Mouse (Mus musculus): Measurements from ENCODE around the gene Rnf181. TPM values are rescaled to one million over a fixed set of nuclear protein-coding genes. Genes with fewer than 3 reads are reported as not detected.

Gene Rnf181
- polyA plus RNA-seq, 1 experiment from 2014 or later, result 116 TPM

DNA sequence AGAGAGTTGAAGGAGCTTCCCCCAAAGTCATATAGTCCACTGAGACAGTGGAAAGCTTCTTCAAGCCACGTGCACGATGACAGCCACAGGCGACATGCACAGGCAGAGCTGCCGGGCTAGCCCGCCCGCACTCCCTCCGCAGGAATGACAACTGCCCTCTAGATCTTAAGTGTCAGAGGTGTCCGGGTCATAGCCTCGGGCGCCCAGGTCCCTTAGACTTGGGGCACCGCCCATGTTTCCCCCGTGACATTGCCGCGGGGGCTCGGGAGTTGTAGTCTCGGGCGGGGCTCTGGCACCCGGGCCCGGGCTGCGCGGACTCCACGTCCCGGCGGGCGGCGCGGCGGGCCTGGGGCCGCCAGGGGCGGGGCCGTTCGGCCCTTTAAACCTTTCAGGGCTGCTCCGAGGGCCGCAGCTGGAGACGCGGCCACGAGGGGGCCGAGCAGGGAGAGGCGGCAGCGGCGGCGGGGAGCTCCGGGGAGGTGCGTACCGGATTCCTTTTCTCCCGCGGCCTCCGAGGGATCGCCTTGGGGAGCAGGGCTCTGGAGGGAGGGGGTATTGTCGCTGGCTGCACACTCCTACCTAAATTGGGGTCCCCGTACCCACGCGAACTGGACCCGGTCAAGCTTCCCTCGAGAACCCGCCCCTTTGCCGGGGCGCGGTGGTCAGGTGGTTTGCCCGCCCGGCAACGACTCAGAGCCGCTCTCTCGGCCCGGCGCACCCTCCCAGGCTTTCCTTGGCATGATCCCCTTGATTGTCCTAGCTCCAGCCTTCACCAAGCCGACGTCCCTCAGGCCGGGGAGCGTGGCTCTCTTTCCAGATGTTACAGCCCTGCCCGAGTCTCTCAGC lies 11.5 kb downstream of the Rnf181 start, which contains the start of gene Tmem150a:
Gene Tmem150a (plus strand): TSS at position 382 of the 846 bp plus-strand sequence.
- Histone ChIP-seq H3K4me1 (ENCODE audit: insufficient read depth) (peaks cover 6% of the 10 kb centered on the region; the same call in 1 of the 2 replicates), H3K9me3 (ENCODE audit: low read depth, low read length) (no peaks in the 10 kb centered on the region), H3K4me2 (peak within 1 kb of the TSS; percentile 95), H3K27ac (ENCODE audit: low read depth) (no peak within 1 kb of the TSS), H3K9ac (peak within 1 kb of the TSS; percentile 60), H3K36me3 (ENCODE audit: insufficient read depth) (peaks cover 35% of the 10 kb centered on the region), H3K4me3 (ENCODE audit: low read depth, low read length) (peak within 1 kb of the TSS; percentile 61), H3K27me3 (ENCODE audit: insufficient read depth, low read length) (no peaks in the 10 kb centered on the region)
- peak; percentile 90 for DNase-seq
- peak; percentile 53 for TF ChIP-seq CTCF (IDR thresholded peaks at IDR 0.05; ENCODE audit: low read depth)
- WGBS, result under 1% methylated on average over 70 of the region's 71 CpGs
- peak; percentile 92 for ATAC-seq (ENCODE audit: insufficient read depth)

- H3K27ac ChIP-seq (ENCODE audit: low read depth), result no peak overlapping the region
- H3K9me3 ChIP-seq (ENCODE audit: low read depth, low read length), result no peaks in the 10 kb centered on the region
- no peak for DNase-seq
- H3K27me3 ChIP-seq (ENCODE audit: insufficient read depth, low read length), result no peaks in the 10 kb centered on the region
- no peak overlapping the region for H3K9ac ChIP-seq
- no peak overlapping the region for H3K4me2 ChIP-seq
- no peak overlapping the region for H3K4me3 ChIP-seq (ENCODE audit: low read depth, low read length)
- no peak for ATAC-seq (ENCODE audit: insufficient read depth)
- no peak for TF ChIP-seq CTCF (IDR thresholded peaks at IDR 0.05; ENCODE audit: low read depth)
- WGBS, result 68% methylated on average over 1 of the region's 1 CpGs
- H3K36me3 ChIP-seq (ENCODE audit: insufficient read depth), result peaks cover 36% of the 10 kb centered on the region
- H3K4me1 ChIP-seq (ENCODE audit: insufficient read depth), result peaks cover 6% of the 10 kb centered on the region; the same call in 1 of the 2 replicates
Observed at GRCm38 (mm10) chr6:72354025-72354424, 12.7 kb downstream of the Rnf181 start.

- TF ChIP-seq CTCF (IDR thresholded peaks at IDR 0.05; ENCODE audit: low read depth), result no peak
- Histone ChIP-seq H3K27ac (ENCODE audit: low read depth) (peak overlapping the region; percentile 48; the same call in 1 of the 2 replicates), H3K4me1 (ENCODE audit: insufficient read depth) (peaks cover 9% of the 10 kb centered on the region; the same call in 1 of the 2 replicates), H3K4me3 (ENCODE audit: low read depth, low read length) (no peak overlapping the region), H3K9ac (no peak overlapping the region), H3K9me3 (ENCODE audit: low read depth, low read length) (no peaks in the 10 kb centered on the region), H3K4me2 (peak overlapping the region; percentile 33), H3K27me3 (ENCODE audit: insufficient read depth, low read length) (no peaks in the 10 kb centered on the region), H3K36me3 (ENCODE audit: insufficient read depth) (peaks cover 32% of the 10 kb centered on the region)
- DNase-seq (peak; percentile 88), ATAC-seq (ENCODE audit: insufficient read depth) (no peak)
- WGBS, result 42% methylated on average over 5 of the region's 5 CpGs
Observed at GRCm38 (mm10) chr6:72352636-72353405, 13.9 kb downstream of the Rnf181 start.

DNA sequence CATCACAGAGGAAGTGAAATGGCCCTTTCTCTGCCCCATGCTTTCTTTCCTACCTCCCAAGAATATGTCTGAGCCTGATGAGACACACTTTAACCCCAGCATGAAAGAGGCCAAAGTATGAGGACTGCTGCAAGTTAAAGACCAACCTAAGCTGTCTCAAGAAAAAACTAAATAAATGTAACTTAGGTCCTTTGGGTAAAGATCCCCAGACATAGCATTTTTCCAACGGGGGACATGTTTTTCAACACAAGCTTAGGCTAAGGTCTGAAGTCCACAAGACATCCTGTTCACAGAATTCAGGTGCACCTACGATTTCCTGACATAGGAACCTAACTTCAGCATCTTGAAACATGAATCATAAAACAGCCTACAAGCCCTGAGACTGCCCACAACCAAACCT lies 16.5 kb downstream of the Rnf181 start:
- Histone ChIP-seq H3K9ac (no peak overlapping the region), H3K36me3 (ENCODE audit: insufficient read depth) (peaks cover 31% of the 10 kb centered on the region), H3K9me3 (ENCODE audit: low read depth, low read length) (no peaks in the 10 kb centered on the region), H3K4me3 (ENCODE audit: low read depth, low read length) (no peak overlapping the region), H3K4me2 (no peak overlapping the region), H3K27ac (ENCODE audit: low read depth) (no peak overlapping the region), H3K27me3 (ENCODE audit: insufficient read depth, low read length) (no peaks in the 10 kb centered on the region), H3K4me1 (ENCODE audit: insufficient read depth) (peaks cover 9% of the 10 kb centered on the region; the same call in 1 of the 2 replicates)
- DNase-seq, result no peak
- TF ChIP-seq CTCF (IDR thresholded peaks at IDR 0.05; ENCODE audit: low read depth), result no peak
- ATAC-seq (ENCODE audit: insufficient read depth), result no peak
- 91% methylated on average over 2 of the region's 2 CpGs for WGBS

DNA sequence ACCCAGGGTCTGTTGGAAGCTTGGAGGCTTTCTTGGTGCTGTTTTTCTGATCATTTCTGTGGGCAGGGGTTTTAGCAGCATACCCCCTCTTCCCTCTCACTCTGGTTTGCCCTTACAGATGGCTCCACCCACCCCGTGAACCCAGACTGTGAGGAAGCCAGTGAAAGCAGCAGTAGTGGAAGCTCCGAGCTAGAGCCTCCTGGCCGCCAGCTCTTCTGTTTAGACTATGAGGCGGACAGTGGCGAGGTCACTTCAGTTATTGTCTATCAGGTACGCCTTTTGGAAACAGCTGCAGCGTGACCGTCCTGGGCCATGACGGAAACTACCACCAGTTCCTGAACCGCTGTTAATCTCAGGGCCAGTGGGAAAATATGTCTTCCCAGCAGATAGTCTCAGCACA lies 18.3 kb downstream of the Rnf181 start:
- H3K4me3 ChIP-seq (ENCODE audit: low read depth, low read length), result peak overlapping the region; percentile 92
- H3K27ac ChIP-seq (ENCODE audit: low read depth), result 0 out of 2 replicates have a peak overlapping the region, but pooled peaks have one; percentile 94
- WGBS, result 62% methylated on average over 10 of the region's 10 CpGs
- no peak for TF ChIP-seq CTCF (IDR thresholded peaks at IDR 0.05; ENCODE audit: low read depth)
- H3K9ac ChIP-seq, result peak overlapping the region; percentile 90
- DNase-seq (no peak), ATAC-seq (ENCODE audit: insufficient read depth) (no peak)
- H3K4me2 ChIP-seq, result peak overlapping the region; percentile 69
- H3K4me1 ChIP-seq (ENCODE audit: insufficient read depth), result peaks cover 13% of the 10 kb centered on the region; the same call in 1 of the 2 replicates
- no peaks in the 10 kb centered on the region for H3K27me3 ChIP-seq (ENCODE audit: insufficient read depth, low read length)
- H3K9me3 ChIP-seq (ENCODE audit: low read depth, low read length), result no peaks in the 10 kb centered on the region
- peaks cover 31% of the 10 kb centered on the region for H3K36me3 ChIP-seq (ENCODE audit: insufficient read depth)

- ATAC-seq (ENCODE audit: insufficient read depth), result peak; percentile 64
Observed at GRCm38 (mm10) chr6:72347166-72347941, 19.4 kb downstream of the Rnf181 start, which contains the start of gene 0610030E20Rik. Gene 0610030E20Rik, plus strand, starts transcription at chr6:72347317.

More at GRCm38 (mm10) chr6:72347166-72347941, 19.4 kb downstream of the Rnf181 start, which contains the start of gene 0610030E20Rik:
- peak; percentile 37; the same call in 1 of the 2 replicates for TF ChIP-seq CTCF (IDR thresholded peaks at IDR 0.05; ENCODE audit: low read depth)
- Histone ChIP-seq H3K4me1 (ENCODE audit: insufficient read depth) (peaks cover 8% of the 10 kb centered on the region; the same call in 1 of the 2 replicates), H3K9me3 (ENCODE audit: low read depth, low read length) (no peaks in the 10 kb centered on the region), H3K36me3 (ENCODE audit: insufficient read depth) (peaks cover 31% of the 10 kb centered on the region), H3K4me2 (peak within 1 kb of the TSS; percentile 69), H3K27me3 (ENCODE audit: insufficient read depth, low read length) (no peaks in the 10 kb centered on the region), H3K9ac (peak within 1 kb of the TSS; percentile 90), H3K4me3 (ENCODE audit: low read depth, low read length) (peak within 1 kb of the TSS; percentile 92), H3K27ac (ENCODE audit: low read depth) (peak within 1 kb of the TSS; percentile 94)
- DNase-seq, result peak; percentile 88
- under 1% methylated on average over 70 of the region's 72 CpGs for WGBS
